Mouse (Mus musculus): ENCODE results near the gene Slc25a48.

GRCm38 (mm10) chr13:56450035-56450434 is 11.9 kb downstream of the Slc25a48 start:
- no peak; the same call in 1 of the 2 replicates for TF ChIP-seq CTCF (IDR thresholded peaks at IDR 0.05; ENCODE audit: low read depth)
- TF ChIP-seq EP300 (optimal IDR thresholded peaks at IDR 0.05): no peak

Measured in stomach, postnatal 0 days (tissue).